Mouse (Mus musculus) retina, embryonic 14.5 days (tissue): ENCODE results near the gene Olfr522.
A peak's percentile ranks its signal among the peaks of the same experiment; 100 is the strongest.

Source experiments
- DNase-seq: peaks from one replicate; pipeline ENCODE4 v3.0.0-alpha.2; 2015; ENCODE audit warnings: low spot score

Gene Olfr522

GRCm38 (mm10) chr7:140164664-140165063 is at the start of gene Olfr522:
Gene Olfr522, minus strand, starts transcription at chr7:140164764.
- no peak for DNase-seq

GRCm38 (mm10) chr7:140213841-140214240 is 49.3 kb upstream of the Olfr522 start:
- DNase-seq = no peak

GRCm38 (mm10) chr7:140208677-140209076 is 44.1 kb upstream of the Olfr522 start:
- DNase-seq = no peak

GRCm38 (mm10) chr7:140208153-140208552 is 43.6 kb upstream of the Olfr522 start:
- DNase-seq = no peak

GRCm38 (mm10) chr7:140206904-140207303 is 42.3 kb upstream of the Olfr522 start:
- DNase-seq = no peak

GRCm38 (mm10) chr7:140205864-140206263 is 41.3 kb upstream of the Olfr522 start, which contains the start of gene Olfr524:
Gene Olfr524, minus strand, starts transcription at chr7:140205964.
- DNase-seq = no peak

GRCm38 (mm10) chr7:140201090-140201489 is 36.5 kb upstream of the Olfr522 start:
- DNase-seq = no peak

- DNase-seq = no peak
Observed at GRCm38 (mm10) chr7:140196002-140196401, 31.4 kb upstream of the Olfr522 start.

- no peak for DNase-seq
Observed at GRCm38 (mm10) chr7:140194031-140194430, 29.5 kb upstream of the Olfr522 start.

- no peak for DNase-seq
Observed at GRCm38 (mm10) chr7:140192851-140193250, 28.3 kb upstream of the Olfr522 start.

GRCm38 (mm10) chr7:140192445-140192844 is 27.9 kb upstream of the Olfr522 start:
- no peak for DNase-seq

- DNase-seq = no peak
Observed at GRCm38 (mm10) chr7:140190435-140190834, 25.9 kb upstream of the Olfr522 start.

- peak; percentile 70 for DNase-seq
Observed at GRCm38 (mm10) chr7:140188391-140189328, 24.1 kb upstream of the Olfr522 start.

GRCm38 (mm10) chr7:140187721-140188390 is 23.3 kb upstream of the Olfr522 start:
- DNase-seq = no peak

GRCm38 (mm10) chr7:140186646-140187620 is 22.4 kb upstream of the Olfr522 start:
- DNase-seq = peak; percentile 12

GRCm38 (mm10) chr7:140184206-140184605 is 19.6 kb upstream of the Olfr522 start:
- no peak for DNase-seq

- DNase-seq = no peak
Observed at GRCm38 (mm10) chr7:140180692-140181091, 16.1 kb upstream of the Olfr522 start.

GRCm38 (mm10) chr7:140179176-140179575 is 14.6 kb upstream of the Olfr522 start:
- no peak for DNase-seq

- DNase-seq = no peak
Observed at GRCm38 (mm10) chr7:140172936-140173335, 8.4 kb upstream of the Olfr522 start, which contains the start of gene Olfr523. Gene Olfr523, plus strand, starts transcription at chr7:140173217.

GRCm38 (mm10) chr7:140170863-140171262 is 6.3 kb upstream of the Olfr522 start:
- no peak for DNase-seq

- DNase-seq = no peak
Observed at GRCm38 (mm10) chr7:140169386-140169785, 4.8 kb upstream of the Olfr522 start.

- no peak for DNase-seq
Observed at GRCm38 (mm10) chr7:140167950-140168349, 3.4 kb upstream of the Olfr522 start.
